Mouse (Mus musculus): Measurements from ENCODE around the gene Cdk11b.
"Not testable (repeated sequence)": the region's sequence is repeated elsewhere in the genome, so short reads cannot be mapped to it uniquely, and the experiment has no call there.

The Cdk11b gene

DNA sequence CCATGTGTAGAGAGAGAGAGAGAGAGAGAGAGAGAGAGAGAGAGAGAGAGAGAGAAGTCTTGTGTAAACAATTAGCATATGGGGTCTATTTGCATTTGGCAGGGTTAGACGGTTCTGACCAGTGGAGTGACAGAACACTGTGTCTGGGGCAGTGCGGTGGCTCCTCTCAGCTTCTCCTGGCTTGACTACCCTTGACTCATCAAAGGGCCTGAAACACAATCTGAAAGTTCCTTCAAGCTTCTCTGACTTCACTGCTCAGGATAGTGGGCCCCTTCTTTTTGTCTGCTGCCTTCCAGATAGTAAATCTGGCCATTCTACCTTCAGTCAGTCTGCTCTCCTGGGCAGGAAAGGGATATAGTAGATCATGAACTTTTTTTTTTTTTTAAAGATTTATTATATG, 17.8 kb upstream of the Cdk11b start:
- no peak for DNase-seq

DNA sequence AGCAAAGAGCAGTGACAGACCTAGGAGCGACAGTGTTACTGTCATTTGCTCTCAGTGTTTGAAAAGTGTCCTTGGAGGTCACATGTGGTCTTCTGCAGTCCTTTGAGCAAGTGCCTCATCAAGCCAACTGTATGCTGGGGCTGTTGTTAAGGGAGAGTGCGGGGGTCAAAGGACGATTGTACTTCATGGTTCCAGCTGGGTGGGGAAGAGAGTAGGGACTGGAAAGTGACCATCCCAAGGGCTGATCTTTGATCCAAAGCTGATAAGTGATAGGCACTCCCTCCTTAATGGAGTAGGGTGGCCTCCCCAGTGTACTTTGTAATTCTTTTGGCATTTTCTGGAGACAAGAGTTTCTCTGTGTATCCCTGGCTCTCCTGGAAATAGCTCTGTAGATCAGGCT, 12.8 kb upstream of the Cdk11b start:
- no peak for DNase-seq

DNA sequence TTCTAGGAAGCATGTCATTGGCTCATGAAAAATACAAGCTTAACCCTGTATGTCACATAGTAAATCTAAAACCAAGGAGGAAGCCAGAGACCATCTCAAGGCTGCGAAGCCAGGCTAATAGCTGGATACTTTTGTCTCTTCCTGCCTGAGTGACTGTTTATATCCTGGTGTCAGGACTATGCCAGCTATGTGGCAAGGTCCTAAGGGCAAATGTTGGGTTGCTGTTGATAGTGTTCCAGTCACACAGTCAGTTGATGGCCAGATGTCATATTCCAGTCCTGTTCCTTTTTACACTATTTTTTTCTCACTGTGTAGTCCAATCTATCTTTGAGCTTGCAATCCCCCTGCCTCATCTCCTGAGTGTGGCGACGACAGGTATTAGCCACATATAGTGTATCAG, 11.4 kb upstream of the Cdk11b start:
- no peak for DNase-seq

DNA sequence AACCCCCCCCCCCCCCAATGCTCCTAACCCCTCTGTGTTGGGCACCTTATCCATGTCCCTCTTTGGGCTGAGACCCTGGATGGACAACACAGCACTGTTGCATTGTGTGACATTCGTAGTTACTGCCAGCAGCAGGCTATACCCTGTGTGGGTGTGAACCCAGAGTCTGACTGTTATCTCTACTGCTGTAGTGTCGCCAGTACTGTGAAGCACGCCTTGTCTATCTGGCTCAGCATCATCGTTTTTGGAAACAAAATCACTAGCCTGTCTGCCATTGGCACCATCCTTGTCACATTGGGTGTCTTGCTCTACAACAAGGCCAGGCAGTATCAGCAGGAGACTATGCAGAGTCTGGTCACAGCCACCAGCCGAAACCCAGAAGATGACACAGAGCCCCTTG, 6.3 kb upstream of the Cdk11b start:
- no peak for DNase-seq

DNA sequence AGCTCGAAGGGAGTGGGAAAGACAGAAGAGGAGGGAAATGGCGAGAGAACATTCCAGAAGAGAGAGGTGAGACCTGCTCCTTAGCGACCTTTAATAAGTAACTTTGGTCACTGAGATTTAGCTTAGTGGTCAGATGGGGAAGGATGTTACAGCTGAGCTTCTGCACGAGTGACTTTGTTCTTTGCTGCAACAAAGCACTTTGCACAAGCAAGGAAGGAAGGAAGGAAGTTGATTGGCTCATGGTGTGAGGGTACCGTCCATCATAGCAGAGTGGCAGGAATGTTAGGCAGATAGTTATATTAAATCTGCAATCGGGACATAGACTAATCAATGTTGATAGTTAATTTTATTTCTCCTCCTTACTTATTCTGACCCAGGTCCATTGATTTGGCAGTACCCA, 5.6 kb downstream of the Cdk11b start:
- DNase-seq, result no peak

DNA sequence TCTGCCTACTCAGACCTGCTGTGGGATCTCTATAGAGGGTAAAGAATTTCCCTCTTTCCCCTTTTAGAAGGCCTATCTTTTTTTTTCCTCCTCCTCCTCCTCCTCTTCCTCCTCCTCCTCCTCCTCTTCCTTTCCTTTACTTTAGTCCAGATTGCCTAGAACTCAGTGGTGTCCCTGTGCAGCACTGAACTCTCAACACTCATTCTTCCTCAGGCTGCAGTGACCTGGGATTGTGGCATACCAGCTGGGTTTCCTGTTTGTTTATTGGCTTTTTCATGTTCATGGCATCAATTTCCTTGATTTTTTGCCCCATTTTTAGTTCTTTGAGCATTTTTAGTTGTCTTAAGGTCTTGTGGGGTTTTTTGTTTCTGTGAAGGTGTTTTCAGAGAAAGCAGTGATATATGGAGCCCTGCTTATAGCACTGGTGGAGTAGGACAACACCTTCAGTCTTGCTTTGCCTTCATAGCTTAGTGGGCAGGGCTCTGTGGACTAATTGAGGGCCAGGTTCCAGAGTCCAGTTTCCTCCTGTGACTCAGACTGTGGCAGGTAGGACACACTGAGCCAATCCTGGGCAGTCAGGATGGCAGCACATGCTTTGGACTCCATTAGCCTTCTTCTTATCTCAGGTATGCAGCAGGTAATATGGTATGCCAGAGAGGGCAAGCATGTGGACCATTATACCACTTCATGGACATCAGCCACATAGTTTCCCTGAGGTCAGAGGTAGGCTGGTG, 11.3 kb downstream of the Cdk11b start:
- DNase-seq, result no peak

DNA sequence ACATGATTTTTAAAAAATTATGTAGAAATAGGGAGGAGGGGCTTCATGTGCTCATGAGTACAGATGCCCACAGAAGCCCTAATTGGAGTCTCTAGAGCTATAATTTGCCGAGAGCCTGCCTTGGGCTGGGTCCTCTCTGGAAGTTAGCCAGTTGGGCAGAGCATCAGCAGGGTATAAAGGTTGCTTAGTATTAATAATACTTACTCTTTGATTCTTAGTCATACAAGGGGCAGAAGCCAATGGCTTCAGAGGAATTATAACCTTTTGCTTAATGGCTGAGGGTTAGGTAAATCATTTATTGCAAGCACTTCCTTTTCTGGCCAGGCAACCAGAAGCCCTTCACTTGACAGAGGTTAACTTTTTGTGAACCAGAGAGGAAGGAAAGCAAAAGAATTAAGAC, 18.9 kb downstream of the Cdk11b start:
- peak; percentile 44 for DNase-seq

DNA sequence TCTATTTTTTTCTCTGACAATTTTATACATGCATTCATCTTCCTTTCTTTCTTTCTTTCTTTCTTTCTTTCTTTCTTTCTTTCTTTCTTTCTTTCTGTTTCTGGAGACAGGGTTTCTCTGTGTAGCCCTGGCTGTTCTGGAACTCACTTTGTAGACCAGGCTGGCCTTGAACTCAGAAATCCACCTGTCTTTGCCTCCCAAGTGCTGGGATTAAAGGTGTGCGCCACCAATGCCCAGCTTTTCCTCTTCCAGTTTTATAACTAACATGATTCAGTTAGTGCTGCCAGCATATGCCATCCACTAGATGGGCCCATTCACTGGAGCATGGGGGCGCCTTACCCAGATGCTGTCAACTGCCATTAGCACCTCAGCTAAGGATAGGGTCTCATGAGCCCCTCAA, 20.7 kb downstream of the Cdk11b start, which contains the start of gene Gm10563:
Gene Gm10563 (minus strand): TSS at position 101 of the 400 bp plus-strand sequence.
- DNase-seq, result not testable (repeated sequence)

DNA sequence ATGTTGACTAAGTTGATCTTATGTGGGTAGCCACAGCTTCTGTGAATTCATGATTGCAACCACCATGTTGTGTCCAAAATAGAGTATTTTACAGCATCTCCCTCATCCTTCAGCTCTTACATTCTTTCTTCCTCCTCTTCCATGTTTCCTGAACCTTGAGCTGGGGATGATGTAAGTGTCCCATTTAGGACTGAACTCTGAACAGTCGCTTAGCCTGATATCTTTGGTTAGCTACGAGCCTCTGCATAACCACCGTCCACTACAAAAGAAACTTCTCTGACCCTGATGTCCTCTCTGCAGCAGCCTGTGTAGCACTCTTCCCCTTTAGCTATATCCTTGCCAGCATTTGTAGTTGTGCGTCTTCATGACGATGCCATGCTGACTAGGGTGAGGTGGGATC, 21.1 kb downstream of the Cdk11b start:
- DNase-seq, result no peak

DNA sequence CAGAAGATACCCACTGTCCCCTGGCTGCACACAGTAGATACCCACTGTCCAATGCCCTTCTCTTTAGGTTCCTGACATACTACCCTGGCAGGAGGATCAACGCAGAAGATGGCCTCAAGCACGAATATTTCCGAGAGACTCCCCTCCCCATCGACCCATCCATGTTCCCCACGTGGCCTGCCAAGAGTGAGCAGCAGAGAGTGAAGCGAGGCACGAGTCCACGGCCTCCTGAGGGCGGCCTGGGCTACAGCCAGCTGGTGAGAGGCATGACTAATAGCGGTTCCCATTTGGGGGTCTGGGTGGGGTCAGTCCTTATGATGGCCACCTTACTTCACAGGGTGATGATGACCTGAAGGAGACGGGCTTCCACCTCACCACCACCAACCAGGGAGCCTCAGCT, 24.7 kb downstream of the Cdk11b start:
- no peak for DNase-seq

DNA sequence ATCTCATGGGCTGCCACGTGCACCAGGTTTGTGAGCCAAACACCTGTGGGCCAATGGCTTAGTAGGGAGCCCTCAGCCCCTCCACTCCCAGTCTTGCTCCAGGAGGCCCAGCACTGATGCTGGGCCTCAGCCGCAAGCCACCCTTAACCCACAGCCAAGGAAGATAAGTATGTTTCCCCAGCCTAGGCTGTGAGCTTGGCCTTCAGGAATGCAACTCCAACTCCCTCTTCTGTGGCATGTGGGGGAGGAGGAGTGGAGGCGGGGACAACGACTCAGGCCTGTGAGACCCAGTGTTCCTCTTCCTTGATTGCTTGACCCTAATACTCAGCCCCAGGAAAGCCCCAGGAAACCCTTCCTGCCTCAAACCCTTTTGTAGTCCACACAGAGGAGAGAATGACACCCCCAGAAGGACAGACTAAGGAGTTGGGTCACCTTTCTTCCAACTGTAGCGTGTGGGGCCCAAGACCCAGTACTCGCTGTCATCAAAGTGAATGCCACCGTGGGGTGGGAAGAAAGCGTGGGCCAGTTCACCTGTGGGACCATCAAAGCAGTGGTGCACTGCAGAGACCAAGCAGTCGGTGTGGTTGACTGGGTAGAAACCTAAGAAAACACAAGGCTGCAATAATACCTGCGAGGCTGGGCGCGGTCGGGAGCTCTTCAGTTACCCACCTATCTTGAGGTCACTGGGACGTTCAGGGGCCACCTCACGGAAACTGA, 27.1 kb downstream of the Cdk11b start:
- DNase-seq, result peak; percentile 59

DNA sequence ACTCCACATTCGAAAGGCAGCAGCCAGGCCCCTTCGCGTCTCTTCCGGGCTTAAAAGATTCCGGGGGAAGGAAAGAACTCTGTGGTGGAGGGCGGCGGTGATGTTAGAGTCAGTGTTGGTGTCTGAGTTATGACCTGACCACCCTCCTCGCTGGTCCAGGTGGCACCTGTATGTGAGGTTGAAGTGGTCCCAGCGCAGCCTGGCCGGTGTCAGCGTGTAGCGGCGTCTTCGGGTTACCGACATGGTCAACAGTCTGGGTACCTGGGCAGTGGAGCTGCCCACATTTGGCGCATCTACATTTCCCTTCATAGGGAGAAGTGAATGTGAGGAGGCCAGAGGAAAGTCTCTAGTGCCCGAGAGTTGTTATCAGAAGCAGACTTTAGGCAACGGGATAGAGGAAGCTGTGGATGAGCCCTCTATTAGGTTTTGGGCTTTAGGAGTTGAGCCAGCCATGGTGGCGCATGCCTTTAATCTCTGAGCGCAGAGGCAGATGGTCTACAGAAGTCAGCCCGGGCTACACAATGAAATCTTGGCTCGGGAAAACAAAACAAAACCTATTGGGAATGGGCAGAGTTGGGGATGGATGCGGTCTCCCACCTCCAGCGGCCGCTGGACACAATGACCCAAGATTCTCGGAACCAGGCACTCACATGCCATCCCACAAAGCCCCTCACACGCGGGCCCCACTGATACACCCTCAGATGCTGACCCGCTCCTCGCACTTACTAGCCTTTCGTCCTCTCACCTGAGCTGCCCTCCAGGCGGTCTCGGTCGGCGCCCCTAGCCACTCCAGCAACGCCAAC, 27.8 kb downstream of the Cdk11b start:
- DNase-seq, result no peak

DNA sequence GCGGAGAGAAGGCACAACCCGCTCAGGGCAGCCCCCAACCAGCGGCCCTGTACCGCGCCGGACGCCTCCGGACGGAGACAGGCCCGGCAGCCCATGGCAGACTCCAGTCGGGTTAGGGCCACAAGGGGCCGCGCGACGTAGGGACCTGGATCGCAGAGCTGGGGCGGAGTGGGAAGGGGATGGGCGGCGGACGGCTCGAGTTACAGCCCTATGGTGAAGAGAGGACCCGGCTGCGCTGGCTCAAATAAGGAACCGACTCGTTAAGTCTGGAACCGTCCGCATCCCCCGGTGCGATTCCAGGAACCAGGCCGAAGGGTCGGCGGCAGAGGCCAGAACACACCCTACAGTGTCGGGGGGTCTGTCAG, 28.4 kb downstream of the Cdk11b start, which contains the start of gene Mmp23:
Gene Mmp23 (minus strand): TSS at position 299 of the 365 bp plus-strand sequence.
- DNase-seq, result peak; percentile 62

DNA sequence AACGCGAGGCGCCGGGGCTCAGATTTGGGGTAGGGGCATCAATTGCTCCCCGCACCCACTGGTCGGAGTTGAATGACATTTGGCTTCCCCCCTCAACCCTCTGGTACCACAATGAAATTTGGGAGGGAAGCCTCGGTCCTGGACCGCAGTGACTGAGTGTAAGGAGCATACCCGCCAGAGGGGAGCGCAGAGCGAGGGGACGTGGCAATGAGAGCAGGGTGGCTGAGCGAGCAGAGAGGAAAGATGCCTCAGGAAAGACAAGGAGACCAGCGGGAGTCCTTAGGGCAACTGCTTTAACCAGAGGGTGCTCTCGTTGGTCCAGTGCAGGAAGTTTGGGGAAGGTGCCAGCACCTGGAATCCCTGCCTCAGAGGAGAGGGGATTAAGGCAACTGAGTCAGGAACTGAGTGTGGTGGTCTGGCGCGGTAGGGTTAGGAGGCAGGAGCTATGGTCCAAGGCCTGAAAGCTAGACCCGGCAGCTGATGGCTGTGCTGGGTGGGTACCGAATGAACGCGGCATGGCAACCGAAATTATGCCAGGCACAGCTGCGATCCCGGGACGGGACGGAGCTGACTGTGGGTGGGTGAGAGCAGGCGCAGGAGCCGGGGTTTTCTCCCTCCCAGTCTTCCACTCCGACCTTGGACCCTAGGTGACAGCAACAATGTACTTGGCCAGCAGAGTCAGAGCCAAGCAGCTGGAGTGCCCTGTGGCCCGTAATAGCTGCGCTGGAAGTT, 29.0 kb downstream of the Cdk11b start:
- peak; percentile 32 for DNase-seq

DNA sequence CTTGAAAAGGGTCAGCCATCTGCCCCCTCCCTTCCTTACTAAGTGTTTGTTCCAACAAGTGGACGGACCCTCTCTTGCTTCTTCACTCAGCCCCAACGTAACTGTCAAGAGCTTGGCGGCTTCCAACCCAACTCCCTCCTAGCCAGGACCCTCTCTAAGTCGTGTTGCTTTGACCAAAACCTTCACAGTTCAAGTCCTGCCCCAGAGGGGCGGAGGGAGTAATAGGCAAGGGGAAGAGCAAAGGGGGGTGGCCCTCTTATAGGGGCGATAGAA, 29.5 kb downstream of the Cdk11b start:
- no peak for DNase-seq

DNA sequence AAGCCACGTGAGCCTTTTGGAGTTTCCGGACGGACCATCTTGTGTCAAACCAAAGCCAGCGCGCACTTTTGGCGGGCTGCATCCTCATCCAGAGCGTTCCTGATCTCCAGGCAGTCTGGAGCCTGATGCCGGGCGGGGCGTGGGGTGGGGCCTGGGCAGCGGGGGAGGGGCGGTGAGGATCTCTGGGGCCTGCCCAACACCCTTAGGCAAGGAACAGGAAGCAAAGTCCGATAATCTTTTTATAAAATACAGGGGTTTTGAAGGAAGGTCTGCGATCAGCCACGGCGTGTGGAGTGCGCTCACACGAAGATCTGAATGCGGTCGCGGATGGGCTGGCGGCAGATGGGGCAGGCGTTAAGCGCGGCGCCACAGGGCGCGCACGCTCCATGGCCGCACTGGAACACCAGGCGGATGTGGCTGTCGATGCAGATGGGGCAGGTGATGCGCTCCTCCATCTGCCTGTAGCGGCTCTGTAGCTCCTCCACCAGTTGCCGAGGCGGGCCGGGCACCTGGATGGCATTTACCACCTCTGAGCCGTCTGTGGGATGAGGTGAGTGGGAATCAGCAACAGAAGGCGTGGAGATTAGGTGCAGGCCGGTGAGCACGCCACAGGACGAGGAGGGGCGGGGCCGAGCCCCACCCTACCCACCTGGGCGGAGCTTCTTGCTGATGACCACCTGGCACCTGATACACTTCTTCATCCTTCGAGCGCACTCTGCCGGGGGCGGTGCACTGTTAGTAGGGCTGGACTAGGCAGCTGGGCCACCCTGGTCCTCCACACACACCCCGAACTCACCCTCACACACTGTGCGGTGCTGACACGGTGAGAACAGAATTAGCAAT, 30.0 kb downstream of the Cdk11b start:
- peak; percentile 61 for DNase-seq

DNA sequence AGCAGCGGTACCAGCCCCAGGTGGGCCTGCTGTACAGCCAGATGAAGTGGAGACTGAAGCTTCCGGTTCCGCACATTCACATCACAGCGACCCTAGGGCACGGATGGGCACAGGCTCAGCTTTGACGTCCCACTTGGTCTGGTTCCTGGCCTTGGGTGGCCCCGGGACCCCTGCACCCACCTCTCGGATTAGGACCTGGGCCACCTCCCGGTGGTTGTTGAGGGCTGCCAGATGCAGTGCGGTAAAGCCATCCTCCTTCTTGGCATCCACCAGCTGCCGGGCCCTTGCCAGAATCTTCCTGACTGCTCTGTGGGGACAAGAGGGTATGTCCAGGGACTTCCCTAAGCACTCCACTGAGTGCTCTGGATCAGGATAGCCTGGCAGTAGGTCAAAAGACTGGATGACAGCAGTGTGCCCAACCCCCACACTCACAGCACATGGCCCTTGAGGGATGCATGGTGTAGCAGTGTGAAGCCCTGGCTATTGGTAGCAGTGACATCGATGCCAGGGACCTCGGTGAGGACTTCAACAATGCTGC, 31.6 kb downstream of the Cdk11b start:
- DNase-seq, result no peak

DNA sequence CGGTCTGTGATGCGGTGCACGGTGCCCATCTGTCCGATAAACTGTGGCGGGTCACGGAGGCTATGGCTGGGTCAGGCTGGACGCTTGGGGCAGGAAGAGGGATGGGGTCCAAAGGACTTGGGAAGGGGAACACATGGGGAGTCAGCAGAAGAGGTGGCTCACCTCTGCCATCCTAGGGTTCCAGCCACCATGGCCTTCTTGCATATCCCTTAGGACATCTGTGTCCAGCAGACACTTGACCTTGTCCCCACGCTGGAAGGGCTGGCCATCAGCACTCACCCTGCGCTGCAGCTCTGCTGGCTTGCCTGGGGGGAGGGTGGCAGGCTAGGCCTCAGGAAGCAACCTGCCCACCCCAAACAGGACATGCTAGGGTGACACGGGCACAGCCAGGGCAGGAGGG, 34.3 kb downstream of the Cdk11b start:
- DNase-seq, result no peak

DNA sequence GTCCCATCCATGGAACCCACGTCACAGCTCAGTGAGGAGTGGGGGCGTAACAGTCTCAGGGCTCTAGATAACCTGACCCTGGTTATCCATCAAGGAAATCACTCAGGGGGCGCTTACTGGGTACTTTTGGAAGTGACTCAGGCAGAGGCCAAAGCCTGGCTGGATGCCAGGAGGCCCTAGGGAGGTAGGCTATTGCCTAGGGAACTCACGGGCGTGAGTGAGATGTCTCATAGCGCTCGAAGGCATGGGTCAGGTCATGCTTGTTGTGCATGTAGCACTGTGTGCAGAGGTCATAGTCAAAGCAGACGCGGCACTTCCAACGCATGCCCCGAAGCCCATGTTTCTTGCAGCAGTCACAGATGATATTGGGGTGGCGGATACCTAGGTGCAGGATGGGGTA, 36.0 kb downstream of the Cdk11b start:
- no peak for DNase-seq

DNA sequence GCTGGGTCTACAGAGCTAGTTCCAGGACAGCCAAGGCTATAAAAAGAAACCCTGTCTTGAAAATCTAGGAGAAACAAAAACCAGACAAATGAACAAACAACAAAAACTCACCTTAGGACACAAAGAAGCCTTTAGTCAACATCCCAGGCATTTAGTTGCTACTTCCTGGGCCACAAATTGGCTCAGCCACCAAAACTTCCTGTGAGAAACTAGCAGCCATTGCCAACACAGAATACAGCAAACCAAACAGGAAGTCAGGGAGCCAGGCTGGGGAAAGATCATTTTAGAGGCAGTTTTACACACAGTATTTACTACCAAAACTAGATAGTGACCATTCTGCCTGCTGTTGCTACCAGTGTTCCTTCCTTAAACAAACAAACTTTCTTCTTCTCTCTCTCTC, 42.2 kb downstream of the Cdk11b start:
- no peak for DNase-seq

DNA sequence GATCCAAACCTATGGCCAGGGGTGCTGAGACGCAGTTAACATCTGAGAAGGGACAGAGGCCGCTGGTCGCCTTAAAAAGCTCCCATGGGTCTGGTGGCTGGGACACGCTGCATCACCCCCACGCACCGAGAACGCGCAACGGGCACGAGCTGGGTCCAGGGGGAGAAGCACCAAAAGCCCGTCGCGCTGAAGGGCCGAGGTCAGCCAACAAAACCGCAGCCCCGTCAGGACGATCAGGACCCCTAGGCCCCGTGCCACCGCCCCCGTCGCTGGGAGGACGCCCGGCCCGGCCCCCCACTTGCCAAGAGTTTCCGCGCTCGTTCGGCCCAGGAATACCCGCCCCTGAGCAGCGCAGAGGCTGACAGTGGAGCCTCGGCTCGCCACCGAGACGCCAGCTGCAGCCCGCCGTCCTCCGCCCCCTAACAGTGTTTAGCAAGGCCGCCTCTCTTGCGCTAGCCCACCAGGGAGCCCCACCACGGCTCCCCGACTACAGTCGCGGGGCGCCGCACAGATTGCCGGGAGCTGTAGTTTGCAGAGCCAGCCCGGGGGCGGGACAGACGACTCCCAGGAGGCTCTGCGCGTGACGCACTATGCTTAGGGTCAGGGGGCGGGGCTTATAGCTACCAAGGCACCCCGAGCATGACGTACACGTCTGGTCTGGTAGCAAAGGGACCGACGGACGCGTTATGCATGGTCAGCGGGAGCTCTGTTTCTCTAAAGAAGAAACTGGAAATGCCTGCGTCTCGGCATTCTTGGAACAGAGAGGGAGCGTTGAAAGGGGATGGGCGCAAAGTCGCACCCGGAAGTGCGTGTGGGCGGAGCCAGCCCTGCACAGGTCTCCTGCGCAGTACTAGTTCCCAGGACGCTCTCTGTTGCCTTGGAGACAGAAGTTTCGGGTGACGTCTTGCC, 44.3 kb downstream of the Cdk11b start, which contains the start of gene Mib2:
Gene Mib2 (minus strand): TSS at position 510 of the 909 bp plus-strand sequence.
- DNase-seq, result peak; percentile 98

Measured in kidney, postnatal 14 days (tissue).